Mouse (Mus musculus): ENCODE measurements around the gene Ric1.

- no peak for TF ChIP-seq CTCF (IDR thresholded peaks at IDR 0.05; ENCODE audit: extremely low read depth, insufficient read length, insufficient replicate concordance, low read depth, low read length)
- TF ChIP-seq POLR2A (IDR thresholded peaks at IDR 0.05; ENCODE audit: low read depth, low read length) = no peak
These were observed 23.1 kb upstream of the Ric1 start for GRCm38 (mm10) chr19:29498842-29499456.

All from small intestine, adult 2 months (tissue).